Mouse (Mus musculus) spleen, embryonic (tissue): ENCODE measurements at regions not wholly inside any gene's neighbourhood (a gene's known extent, or its start where the extent isn't known, plus 50 kb on each side); places are given as distances from the start of the nearest gene placed in this dataset.

Experiments
- CTCF ChIA-PET: fragments of 350-600 bp; sonication (Branson Sonifier 250); formaldehyde crosslinking; loops from one replicate; lab custom pipeline; 2022; lab: Charles Lee

DNA sequence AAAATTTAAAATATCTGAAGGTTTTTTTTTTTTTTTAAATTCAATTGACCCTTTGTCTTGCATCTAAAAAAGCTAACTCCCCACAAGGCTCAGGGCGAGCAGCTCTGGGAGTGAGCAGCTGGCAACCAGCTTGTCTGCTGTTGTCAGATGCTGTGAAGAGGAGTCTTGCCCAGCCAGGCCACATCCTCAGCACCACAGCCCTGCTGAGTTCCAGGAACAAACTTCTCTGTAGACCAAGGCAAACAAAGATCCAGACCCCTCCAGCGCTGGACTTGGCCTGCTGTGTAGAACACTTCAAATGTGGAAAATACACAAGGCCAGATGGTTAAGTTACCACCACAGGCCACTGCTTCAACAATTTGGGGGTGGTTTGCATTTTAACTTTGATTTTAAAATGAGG, 192.7 kb downstream of the Thbs2 start:
- CTCF ChIA-PET: no interaction called here

DNA sequence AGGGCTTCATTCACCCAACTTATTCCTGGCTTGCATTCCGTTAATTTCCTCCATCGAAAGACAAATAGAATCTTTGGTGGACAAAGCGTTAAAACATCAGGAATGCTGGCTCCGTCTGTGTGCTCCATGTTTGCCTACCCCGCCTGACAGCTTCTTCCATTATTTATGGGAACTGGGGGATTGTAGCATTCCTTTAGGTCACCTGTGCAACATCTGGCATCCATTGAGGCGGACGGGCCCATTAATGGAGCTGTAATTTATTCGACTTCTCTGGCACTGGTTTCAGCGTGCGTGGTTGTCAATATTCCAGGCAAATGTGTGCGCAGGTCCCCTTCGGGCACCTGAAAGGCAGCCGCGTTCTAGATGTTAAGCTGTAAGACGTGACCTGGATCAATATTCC, 196.9 kb downstream of the Thbs2 start:
- CTCF ChIA-PET: no interaction called here

GRCm38 (mm10) chr17:14493751-14494320, 200.2 kb downstream of the Thbs2 start:
- CTCF ChIA-PET: no interaction called here

GRCm38 (mm10) chr17:14492936-14493335, 201.1 kb downstream of the Thbs2 start:
- CTCF ChIA-PET: no interaction called here

- CTCF ChIA-PET: no interaction called here
These were observed 202.4 kb downstream of the Smoc2 start for GRCm38 (mm10) chr17:14481746-14482145.

DNA sequence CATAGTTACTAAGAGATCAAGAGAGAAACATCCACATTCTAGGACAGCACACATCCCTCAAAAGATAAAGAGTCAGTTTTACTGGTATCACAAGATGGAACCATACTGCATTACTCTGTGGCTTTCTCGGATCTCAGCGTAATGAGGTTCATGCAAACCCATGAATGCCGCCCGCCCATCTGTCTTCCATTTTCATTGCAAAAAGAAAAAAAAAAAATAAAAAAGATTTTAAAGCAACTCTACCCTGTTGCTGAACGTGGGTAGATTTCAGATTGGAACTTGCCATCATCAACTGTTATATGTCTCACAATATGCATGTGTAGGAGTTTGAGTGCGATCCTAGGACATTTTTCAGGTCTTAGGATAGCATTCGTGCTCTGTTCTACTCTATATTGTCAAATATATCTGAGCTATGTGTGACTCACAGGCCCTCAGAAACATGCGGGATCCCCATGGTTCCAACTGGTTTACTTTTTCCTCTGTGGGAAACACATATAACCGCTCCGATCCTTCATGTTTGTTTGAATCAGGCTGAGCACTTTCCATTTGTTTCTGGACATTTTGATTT, 199.7 kb downstream of the Smoc2 start:
- CTCF ChIA-PET: no interaction called here

GRCm38 (mm10) chr17:14476707-14477106, 197.4 kb downstream of the Smoc2 start:
- CTCF ChIA-PET: no interaction called here

- CTCF ChIA-PET: no interaction called here
These were observed 196.7 kb downstream of the Smoc2 start for GRCm38 (mm10) chr17:14475778-14476647.

GRCm38 (mm10) chr17:14475277-14475676, 196.0 kb downstream of the Smoc2 start:
- CTCF ChIA-PET: no interaction called here

DNA sequence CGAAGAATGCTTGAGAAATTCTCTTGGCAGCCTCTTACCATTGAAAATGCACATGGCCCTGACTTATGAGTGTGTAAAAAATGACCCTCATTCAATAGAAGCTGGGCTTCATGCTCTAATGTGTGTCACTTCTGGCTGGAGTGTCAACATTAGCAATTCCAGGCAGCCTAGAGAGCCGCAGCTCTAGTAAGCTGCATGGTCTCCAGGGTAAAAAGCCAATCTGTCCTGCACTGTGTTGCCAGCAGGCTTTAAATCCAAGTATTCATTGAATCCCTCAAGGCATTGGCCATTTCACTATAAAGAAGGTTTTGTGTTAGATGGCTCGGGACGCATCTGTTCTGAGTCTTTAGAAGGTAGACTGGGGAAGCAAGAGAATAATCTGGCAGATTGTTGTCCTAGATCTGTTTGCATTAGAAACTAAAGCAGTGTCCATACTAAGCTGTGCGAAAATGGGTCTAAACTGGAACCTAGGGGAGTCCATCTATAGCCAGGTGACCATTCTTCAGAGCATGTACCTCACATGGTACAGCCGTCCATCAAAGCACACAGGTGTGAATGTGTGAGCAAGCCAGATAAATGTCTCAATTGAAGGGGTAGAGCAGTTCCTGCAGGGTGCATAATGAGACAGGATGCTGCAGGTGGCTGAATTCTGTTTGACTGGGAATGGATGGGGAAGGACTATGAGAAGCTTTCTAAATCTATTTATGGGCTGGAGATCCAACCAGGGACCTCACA, 189.6 kb downstream of the Smoc2 start:
- CTCF ChIA-PET: no interaction called here

- CTCF ChIA-PET: no interaction called here
These were observed 176.0 kb downstream of the Smoc2 start for GRCm38 (mm10) chr17:14455251-14455743.
